Mouse (Mus musculus) CH12.LX (cell line): Measurements from ENCODE around the gene Olfr1128. TPM values are rescaled to one million over a fixed set of nuclear protein-coding genes. Genes with fewer than 3 reads are reported as not detected.

ENCODE experiments used
- polyA plus RNA-seq: library from polyadenylated mRNA; unstranded; fragments of >175 nt; gene quantifications from 2 replicates; pipeline ENCODE4 v1.2.1, GENCODE M21; 2012; ENCODE audit warnings: low read depth; ENCODE audit not compliant: insufficient read length
- total RNA-seq, 2 experiments: library from RNA; depleted of rRNA; stranded (reverse); fragments of 300-350 nt in 1 of 2; fragments of >200 nt in 1 of 2; gene quantifications; 2 replicates each; pipeline ENCODE4 v1.2.3; 2012 to 2014

Olfr1128 gene
- total and polyA plus RNA-seq, 3 experiments: not detected

Other genes starting within 250 kb of the Olfr1128 start
Only the 20 nearest of the 23 such genes appear.
- gene Olfr1120, start 190.7 kb downstream of the Olfr1128 start, total RNA-seq (2012; rRNA removed): not detected in 2 replicates
- gene Olfr1120, start 190.7 kb downstream of the Olfr1128 start, total RNA-seq (2014; rRNA removed): not detected in 2 replicates
- not detected in 2 replicates for gene Olfr1120, start 190.7 kb downstream of the Olfr1128 start, polyA plus RNA-seq
- gene Olfr1121, start 175.6 kb downstream of the Olfr1128 start, total RNA-seq (2012; rRNA removed): not detected in 2 replicates
- gene Olfr1121, start 175.6 kb downstream of the Olfr1128 start, total RNA-seq (2014; rRNA removed): not detected in 2 replicates
- gene Olfr1121, start 175.6 kb downstream of the Olfr1128 start, polyA plus RNA-seq: not detected in 2 replicates
- gene Olfr1122, start 159.7 kb downstream of the Olfr1128 start, total RNA-seq (2012; rRNA removed): not detected in 2 replicates
- gene Olfr1122, start 159.7 kb downstream of the Olfr1128 start, total RNA-seq (2014; rRNA removed): not detected in 2 replicates
- not detected in 2 replicates for gene Olfr1122, start 159.7 kb downstream of the Olfr1128 start, polyA plus RNA-seq
- gene Olfr1123, start 128.9 kb downstream of the Olfr1128 start, total RNA-seq (2012; rRNA removed): not detected in 2 replicates
- gene Olfr1123, start 128.9 kb downstream of the Olfr1128 start, total RNA-seq (2014; rRNA removed): not detected in 2 replicates
- gene Olfr1123, start 128.9 kb downstream of the Olfr1128 start, polyA plus RNA-seq: not detected in 2 replicates
- not detected in 2 replicates for gene Olfr1124, start 115.3 kb downstream of the Olfr1128 start, total RNA-seq (2012; rRNA removed)
- not detected in 2 replicates for gene Olfr1124, start 115.3 kb downstream of the Olfr1128 start, total RNA-seq (2014; rRNA removed)
- gene Olfr1124, start 115.3 kb downstream of the Olfr1128 start, polyA plus RNA-seq: not detected in 2 replicates
- gene Olfr1126, start 91.6 kb downstream of the Olfr1128 start, total RNA-seq (2012; rRNA removed): not detected in 2 replicates
- not detected in 2 replicates for gene Olfr1126, start 91.6 kb downstream of the Olfr1128 start, total RNA-seq (2014; rRNA removed)
- gene Olfr1126, start 91.6 kb downstream of the Olfr1128 start, polyA plus RNA-seq: not detected in 2 replicates
- gene Pramel7, start 48.4 kb downstream of the Olfr1128 start, total RNA-seq (2012; rRNA removed): not detected in 2 replicates
- gene Pramel7, start 48.4 kb downstream of the Olfr1128 start, total RNA-seq (2014; rRNA removed): not detected in 2 replicates
- gene Pramel7, start 48.4 kb downstream of the Olfr1128 start, polyA plus RNA-seq: not detected in 2 replicates
- not detected in 2 replicates for gene Pramel6, start 39.0 kb downstream of the Olfr1128 start, total RNA-seq (2012; rRNA removed)
- not detected in 2 replicates for gene Pramel6, start 39.0 kb downstream of the Olfr1128 start, total RNA-seq (2014; rRNA removed)
- not detected in 2 replicates for gene Pramel6, start 39.0 kb downstream of the Olfr1128 start, polyA plus RNA-seq
- not detected in 2 replicates for gene Olfr153, start 13.7 kb downstream of the Olfr1128 start, total RNA-seq (2012; rRNA removed)
- gene Olfr153, start 13.7 kb downstream of the Olfr1128 start, total RNA-seq (2014; rRNA removed): not detected in 2 replicates
- gene Olfr153, start 13.7 kb downstream of the Olfr1128 start, polyA plus RNA-seq: not detected in 2 replicates
- gene Olfr1129, start 28.4 kb upstream of the Olfr1128 start, total RNA-seq (2012; rRNA removed): not detected in 2 replicates
- gene Olfr1129, start 28.4 kb upstream of the Olfr1128 start, total RNA-seq (2014; rRNA removed): not detected in 2 replicates
- 0.17 TPM in 1 of 2 replicates, not detected in the other for gene Olfr1129, start 28.4 kb upstream of the Olfr1128 start, polyA plus RNA-seq
- not detected in 2 replicates for gene Olfr1130, start 60.7 kb upstream of the Olfr1128 start, total RNA-seq (2012; rRNA removed)
- not detected in 2 replicates for gene Olfr1130, start 60.7 kb upstream of the Olfr1128 start, total RNA-seq (2014; rRNA removed)
- not detected in 2 replicates for gene Olfr1130, start 60.7 kb upstream of the Olfr1128 start, polyA plus RNA-seq
- gene Olfr1131, start 81.6 kb upstream of the Olfr1128 start, total RNA-seq (2012; rRNA removed): not detected in 2 replicates
- not detected in 2 replicates for gene Olfr1131, start 81.6 kb upstream of the Olfr1128 start, total RNA-seq (2014; rRNA removed)
- gene Olfr1131, start 81.6 kb upstream of the Olfr1128 start, polyA plus RNA-seq: not detected in 2 replicates
- gene Olfr1132, start 92.0 kb upstream of the Olfr1128 start, total RNA-seq (2012; rRNA removed): not detected in 2 replicates
- gene Olfr1132, start 92.0 kb upstream of the Olfr1128 start, total RNA-seq (2014; rRNA removed): not detected in 2 replicates
- gene Olfr1132, start 92.0 kb upstream of the Olfr1128 start, polyA plus RNA-seq: not detected in 2 replicates
- not detected in 2 replicates for gene Olfr1133, start 101.8 kb upstream of the Olfr1128 start, total RNA-seq (2012; rRNA removed)
- gene Olfr1133, start 101.8 kb upstream of the Olfr1128 start, total RNA-seq (2014; rRNA removed): not detected in 2 replicates
- gene Olfr1133, start 101.8 kb upstream of the Olfr1128 start, polyA plus RNA-seq: not detected in 2 replicates
- gene Olfr1134, start 112.9 kb upstream of the Olfr1128 start, total RNA-seq (2012; rRNA removed): not detected in 2 replicates
- not detected in 2 replicates for gene Olfr1134, start 112.9 kb upstream of the Olfr1128 start, total RNA-seq (2014; rRNA removed)
- not detected in 2 replicates for gene Olfr1134, start 112.9 kb upstream of the Olfr1128 start, polyA plus RNA-seq
- gene Olfr1135, start 128.1 kb upstream of the Olfr1128 start, total RNA-seq (2012; rRNA removed): not detected in 2 replicates
- not detected in 2 replicates for gene Olfr1135, start 128.1 kb upstream of the Olfr1128 start, total RNA-seq (2014; rRNA removed)
- gene Olfr1135, start 128.1 kb upstream of the Olfr1128 start, polyA plus RNA-seq: not detected in 2 replicates
- gene Olfr1136, start 148.4 kb upstream of the Olfr1128 start, total RNA-seq (2012; rRNA removed): not detected in 2 replicates
- gene Olfr1136, start 148.4 kb upstream of the Olfr1128 start, total RNA-seq (2014; rRNA removed): not detected in 2 replicates
- gene Olfr1136, start 148.4 kb upstream of the Olfr1128 start, polyA plus RNA-seq: not detected in 2 replicates
- not detected in 2 replicates for gene Olfr1137, start 167.6 kb upstream of the Olfr1128 start, total RNA-seq (2012; rRNA removed)
- not detected in 2 replicates for gene Olfr1137, start 167.6 kb upstream of the Olfr1128 start, total RNA-seq (2014; rRNA removed)
- gene Olfr1137, start 167.6 kb upstream of the Olfr1128 start, polyA plus RNA-seq: not detected in 2 replicates
- not detected in 2 replicates for gene Olfr1138, start 194.4 kb upstream of the Olfr1128 start, total RNA-seq (2012; rRNA removed)
- not detected in 2 replicates for gene Olfr1138, start 194.4 kb upstream of the Olfr1128 start, total RNA-seq (2014; rRNA removed)
- gene Olfr1138, start 194.4 kb upstream of the Olfr1128 start, polyA plus RNA-seq: not detected in 2 replicates
- not detected in 2 replicates for gene Olfr1140, start 198.2 kb upstream of the Olfr1128 start, total RNA-seq (2012; rRNA removed)
- gene Olfr1140, start 198.2 kb upstream of the Olfr1128 start, total RNA-seq (2014; rRNA removed): not detected in 2 replicates
- gene Olfr1140, start 198.2 kb upstream of the Olfr1128 start, polyA plus RNA-seq: not detected in 2 replicates